Mouse (Mus musculus): Measurements from ENCODE around the gene Tenm2. TPM values are rescaled to one million over a fixed set of nuclear protein-coding genes. Genes with fewer than 3 reads are reported as not detected.

Tenm2 gene
- total and polyA plus RNA-seq, 3 experiments = not detected

DNA sequence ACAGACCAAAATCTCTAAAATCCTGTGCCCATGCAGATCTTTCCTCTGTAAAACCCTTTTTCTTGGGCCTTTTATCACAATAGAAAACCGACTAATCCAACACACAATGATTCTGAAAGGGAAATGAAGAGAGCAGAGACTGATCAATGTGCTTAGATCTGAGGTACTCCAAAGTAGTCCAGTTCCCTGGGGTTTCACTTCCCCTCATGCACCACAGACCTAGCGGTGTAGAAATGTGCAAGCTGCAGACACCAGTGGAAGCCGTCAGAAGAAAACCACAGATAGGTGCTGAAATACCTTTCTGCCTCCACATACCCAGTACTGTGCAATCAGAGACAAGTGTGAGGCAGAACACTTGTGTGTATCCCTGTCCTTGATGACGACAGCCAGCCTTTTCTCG lies 365.2 kb downstream of the Tenm2 start:
- H3K27me3 ChIP-seq (ENCODE audit: control insufficient read depth in 1 of 2, insufficient read depth in 2 of 2, low read length in 2 of 2) = no peaks in the 10 kb centered on the region
- TF ChIP-seq ETS1 (IDR thresholded peaks at IDR 0.05; ENCODE audit: low read depth, low read length) (no peak), MYB (IDR thresholded peaks at IDR 0.05; ENCODE audit: low read depth, low read length) (no peak), GATA1 (IDR thresholded peaks at IDR 0.05; ENCODE audit: low read depth, low read length) (no peak), POLR2AphosphoS2 (IDR thresholded peaks at IDR 0.05; ENCODE audit: low read length) (no peak), BHLHE40 (IDR thresholded peaks at IDR 0.05; ENCODE audit: borderline replicate concordance, low read depth, low read length) (no peak), ZC3H11A (IDR thresholded peaks at IDR 0.05; ENCODE audit: low read depth, low read length) (no peak), RAD21 (IDR thresholded peaks at IDR 0.05; ENCODE audit: low read depth, low read length) (no peak), USF1 (IDR thresholded peaks at IDR 0.05; ENCODE audit: low read depth, low read length) (no peak), MAFK (IDR thresholded peaks at IDR 0.05; ENCODE audit: borderline replicate concordance, low read depth, low read length) (no peak), SIN3A (IDR thresholded peaks at IDR 0.05; ENCODE audit: low read length) (no peak)
- H3K27ac ChIP-seq (ENCODE audit: control insufficient read depth, low read depth, low read length) = no peak overlapping the region
- H3K4me3 ChIP-seq (ENCODE audit: control insufficient read depth in 1 of 2, insufficient read depth in 1 of 2, low read depth in 2 of 2, low read length in 2 of 2) = no peak overlapping the region
- no peaks in the 10 kb centered on the region for H3K4me1 ChIP-seq (ENCODE audit: control insufficient read depth in 1 of 2, insufficient read depth in 2 of 2, low read length in 2 of 2)
- H3K9ac ChIP-seq (ENCODE audit: control insufficient read depth, low read depth, low read length, poor library complexity, severe bottlenecking) = no peak overlapping the region
- H3K9me3 ChIP-seq (replicated peaks; ENCODE audit: insufficient read depth, low read length) = no peaks in the 10 kb centered on the region
- H3K79me2 ChIP-seq (ENCODE audit: control insufficient read depth, insufficient read depth, low read length, poor library complexity) = no peaks in the 10 kb centered on the region
- DNase-seq (ENCODE audit: low read depth, low spot score) = no peak
- no peaks in the 10 kb centered on the region for H3K36me3 ChIP-seq (ENCODE audit: control insufficient read depth in 1 of 2, insufficient read depth in 2 of 2, low read length in 2 of 2)

DNA sequence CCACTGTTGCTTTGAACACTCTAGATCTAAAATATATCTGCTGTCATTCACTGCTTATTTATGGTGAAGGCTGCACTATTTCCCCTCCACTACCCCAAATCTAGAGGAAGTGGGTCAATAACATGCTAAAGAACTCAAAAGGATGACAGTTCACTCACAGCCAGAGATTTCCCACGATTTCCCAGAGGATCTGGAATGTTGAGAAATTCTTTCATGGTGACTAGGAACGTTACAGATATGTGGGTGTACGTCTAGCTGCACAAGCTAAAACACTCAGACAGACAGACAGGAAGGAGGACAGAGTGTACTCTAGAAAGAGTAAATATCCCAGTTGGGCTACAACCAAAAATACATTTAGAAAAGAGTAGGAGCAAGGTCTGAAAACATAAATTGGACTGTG lies 384.1 kb downstream of the Tenm2 start:
- no peaks in the 10 kb centered on the region for H3K36me3 ChIP-seq (ENCODE audit: control insufficient read depth in 1 of 2, insufficient read depth in 2 of 2, low read length in 2 of 2)
- no peaks in the 10 kb centered on the region for H3K9me3 ChIP-seq (replicated peaks; ENCODE audit: insufficient read depth, low read length)
- no peak overlapping the region for H3K4me3 ChIP-seq (ENCODE audit: control insufficient read depth in 1 of 2, insufficient read depth in 1 of 2, low read depth in 2 of 2, low read length in 2 of 2)
- TF ChIP-seq GABPA (IDR thresholded peaks at IDR 0.05; ENCODE audit: low read depth, low read length) (no peak), POLR2AphosphoS5 (IDR thresholded peaks at IDR 0.05; ENCODE audit: borderline replicate concordance, low read depth, low read length) (no peak)
- H3K9ac ChIP-seq (ENCODE audit: control insufficient read depth, low read depth, low read length, poor library complexity, severe bottlenecking) = no peak overlapping the region
- H3K79me2 ChIP-seq (ENCODE audit: control insufficient read depth, insufficient read depth, low read length, poor library complexity) = no peaks in the 10 kb centered on the region
- H3K27ac ChIP-seq (ENCODE audit: control insufficient read depth, low read depth, low read length) = no peak overlapping the region
- H3K27me3 ChIP-seq (ENCODE audit: control insufficient read depth in 1 of 2, insufficient read depth in 2 of 2, low read length in 2 of 2) = no peaks in the 10 kb centered on the region
- no peaks in the 10 kb centered on the region for H3K4me1 ChIP-seq (ENCODE audit: control insufficient read depth in 1 of 2, insufficient read depth in 2 of 2, low read length in 2 of 2)
- DNase-seq (ENCODE audit: low read depth, low spot score) = no peak

DNA sequence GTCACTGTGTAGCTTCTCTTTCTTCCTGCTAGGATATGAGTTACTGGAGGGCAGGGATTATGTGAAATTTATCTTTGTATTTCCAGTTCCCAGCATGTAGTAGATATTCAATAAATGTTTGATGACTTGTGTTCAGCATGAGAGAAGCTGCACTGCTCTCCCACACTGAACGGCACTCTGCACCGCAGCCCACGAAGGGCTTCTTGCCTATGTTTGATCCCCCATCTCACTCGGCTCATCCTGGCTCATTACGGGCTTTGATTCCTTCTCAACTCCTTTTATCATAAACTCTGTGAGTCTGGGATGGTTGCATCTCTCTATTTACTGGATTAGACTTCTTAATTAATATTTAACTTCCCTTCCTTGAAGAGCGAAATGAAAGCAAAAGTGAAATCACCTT lies 388.3 kb downstream of the Tenm2 start:
- H3K9ac ChIP-seq (ENCODE audit: control insufficient read depth, low read depth, low read length, poor library complexity, severe bottlenecking) = no peak overlapping the region
- no peak for TF ChIP-seq ZNF384 (IDR thresholded peaks at IDR 0.05; ENCODE audit: low read depth, low read length)
- no peak for TF ChIP-seq USF2 (IDR thresholded peaks at IDR 0.05; ENCODE audit: borderline replicate concordance in 1 of 2, insufficient read depth in 1 of 2, low read depth in 1 of 2, low read length in 2 of 2)
- TF ChIP-seq TAL1 (IDR thresholded peaks at IDR 0.05; ENCODE audit: low read length) = no peak
- TF ChIP-seq NRF1 (IDR thresholded peaks at IDR 0.05; ENCODE audit: insufficient read depth, low read depth, low read length, poor library complexity, severe bottlenecking) = no peak
- TF ChIP-seq RCOR1 (IDR thresholded peaks at IDR 0.05; ENCODE audit: low read depth, low read length) = no peak
- TF ChIP-seq ZC3H11A (IDR thresholded peaks at IDR 0.05; ENCODE audit: low read depth, low read length) = no peak
- TF ChIP-seq MYB (IDR thresholded peaks at IDR 0.05; ENCODE audit: low read depth, low read length) = no peak
- TF ChIP-seq ETS1 (IDR thresholded peaks at IDR 0.05; ENCODE audit: low read depth, low read length) = no peak
- TF ChIP-seq CHD1 (IDR thresholded peaks at IDR 0.05; ENCODE audit: low read depth, low read length) = no peak
- TF ChIP-seq MXI1 (IDR thresholded peaks at IDR 0.05; ENCODE audit: low read depth, low read length) = no peak
- TF ChIP-seq KAT2A (conservative IDR thresholded peaks at IDR 0.05; ENCODE audit: low read depth, low read length) = no peak
- no peak for TF ChIP-seq ZKSCAN1 (IDR thresholded peaks at IDR 0.05; ENCODE audit: low read depth, low read length)
- no peak for TF ChIP-seq MYC (IDR thresholded peaks at IDR 0.05; ENCODE audit: low read depth, low read length)
- no peak for TF ChIP-seq BHLHE40 (IDR thresholded peaks at IDR 0.05; ENCODE audit: borderline replicate concordance, low read depth, low read length)
- TF ChIP-seq JUND (IDR thresholded peaks at IDR 0.05; ENCODE audit: low read depth, low read length) = no peak
- no peak for TF ChIP-seq SIN3A (IDR thresholded peaks at IDR 0.05; ENCODE audit: low read length)
- no peak for TF ChIP-seq USF1 (IDR thresholded peaks at IDR 0.05; ENCODE audit: low read depth, low read length)
- TF ChIP-seq SMC3 (IDR thresholded peaks at IDR 0.05; ENCODE audit: low read depth, low read length) = no peak
- TF ChIP-seq RAD21 (IDR thresholded peaks at IDR 0.05; ENCODE audit: low read depth, low read length) = no peak
- TF ChIP-seq ZMIZ1 (IDR thresholded peaks at IDR 0.05; ENCODE audit: low read depth, low read length) = no peak
- H3K79me2 ChIP-seq (ENCODE audit: control insufficient read depth, insufficient read depth, low read length, poor library complexity) = no peaks in the 10 kb centered on the region
- H3K27me3 ChIP-seq (ENCODE audit: control insufficient read depth in 1 of 2, insufficient read depth in 2 of 2, low read length in 2 of 2) = no peaks in the 10 kb centered on the region
- H3K27ac ChIP-seq (ENCODE audit: control insufficient read depth, low read depth, low read length) = no peak overlapping the region
- no peaks in the 10 kb centered on the region for H3K36me3 ChIP-seq (ENCODE audit: control insufficient read depth in 1 of 2, insufficient read depth in 2 of 2, low read length in 2 of 2)
- no peak overlapping the region for H3K4me3 ChIP-seq (ENCODE audit: control insufficient read depth in 1 of 2, insufficient read depth in 1 of 2, low read depth in 2 of 2, low read length in 2 of 2)
- no peaks in the 10 kb centered on the region for H3K4me1 ChIP-seq (ENCODE audit: control insufficient read depth in 1 of 2, insufficient read depth in 2 of 2, low read length in 2 of 2)
- no peak for DNase-seq (ENCODE audit: low read depth, low spot score)
- no peaks in the 10 kb centered on the region for H3K9me3 ChIP-seq (replicated peaks; ENCODE audit: insufficient read depth, low read length)

Data from MEL (cell line).